12 mouse cellular contexts compared by ENCODE assay signal in the genomic region with DNA sequence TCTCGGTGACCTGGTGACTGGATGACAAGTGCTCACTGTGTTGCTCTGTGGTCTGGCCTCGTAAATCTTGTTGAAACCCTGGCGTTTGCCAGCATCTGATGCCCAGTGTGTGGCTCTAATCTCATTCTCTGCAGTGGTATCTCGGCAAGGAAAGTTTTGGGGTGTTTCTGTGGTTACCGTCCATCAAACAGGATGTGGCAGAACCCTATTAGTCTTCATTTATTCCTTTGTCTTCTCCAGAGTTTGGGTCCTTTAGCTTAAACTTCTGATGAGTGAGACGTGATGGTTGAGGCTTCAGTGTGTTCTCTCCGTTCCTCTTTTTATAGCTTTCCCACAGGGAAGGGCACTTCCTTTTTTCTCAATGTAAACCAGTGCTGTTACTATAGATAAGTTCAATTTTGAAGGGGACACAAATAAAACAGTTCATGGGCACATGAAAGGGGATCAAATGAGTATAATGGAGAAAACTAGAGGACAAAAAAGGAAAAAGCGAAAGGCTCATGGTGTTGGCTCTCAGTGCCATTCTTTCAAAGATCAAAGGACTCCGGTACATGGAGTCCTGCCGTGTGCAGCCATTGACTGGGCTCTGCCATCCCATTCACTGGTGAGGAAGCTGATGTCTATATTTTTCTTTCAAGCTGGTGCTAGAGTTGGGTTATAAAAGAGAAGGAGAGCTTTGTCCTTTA.
DNase-seq lines count a peak whose midpoint lies in the region; ATAC-seq lines count a peak whose summit lies in the region.
"Had no signal": no experiment of that assay in that cellular context is flagged by ENCODE, and none has a peak within 500 bp of the region (broad histone marks: within the 10 kb centered on the region; RNA-seq: fewer than 3 reads in every experiment).

No protein-coding gene starts in this region.

- no peaks in the 10 kb centered on the region for H3K9me3 ChIP-seq in kidney, embryonic 16.5 days (ENCODE audit: low read length)
- H3K9me3 ChIP-seq in midbrain, embryonic 11.5 days (ENCODE audit: control insufficient read depth, low read length), result no peaks in the 10 kb centered on the region
- H3K9me3 ChIP-seq: stomach, embryonic 15.5 days had no signal

- H3K36me3 ChIP-seq in kidney, embryonic 16.5 days (ENCODE audit: insufficient read depth, low read length), result peaks cover 11% of the 10 kb centered on the region
- H3K36me3 ChIP-seq in midbrain, embryonic 11.5 days (ENCODE audit: control insufficient read depth, insufficient read depth, low read length), result peaks cover 5% of the 10 kb centered on the region; the same call in 1 of the 2 replicates

- 47% methylated on average over 10 of the region's 10 CpGs for WGBS in kidney, embryonic 16.5 days
- 8% methylated on average over 10 of the region's 10 CpGs for WGBS in midbrain, embryonic 11.5 days

- no peak overlapping the region for H3K4me3 ChIP-seq in kidney, embryonic 16.5 days (ENCODE audit: low read length)
- H3K4me3 ChIP-seq in midbrain, embryonic 11.5 days (ENCODE audit: low read depth, low read length), result no peak overlapping the region
- H3K4me3 ChIP-seq: stomach, embryonic 15.5 days had no signal

- ATAC-seq in kidney, embryonic 16.5 days (ENCODE audit: low FRiP score, low TSS enrichment), result no peak
- peak; percentile 85 for ATAC-seq in midbrain, embryonic 11.5 days (ENCODE audit: low FRiP score)

- H3K9ac ChIP-seq in kidney, embryonic 16.5 days (replicated peaks; ENCODE audit: low read length), result no peak overlapping the region
- no peak overlapping the region for H3K9ac ChIP-seq in midbrain, embryonic 11.5 days (ENCODE audit: low read length)
- H3K9ac ChIP-seq: liver, embryonic 14.5 days; stomach, embryonic 15.5 days had no signal

- no peaks in the 10 kb centered on the region for H3K27me3 ChIP-seq in kidney, embryonic 16.5 days (ENCODE audit: insufficient read depth, low read length)
- peaks cover 2% of the 10 kb centered on the region; the same call in 1 of the 2 replicates for H3K27me3 ChIP-seq in midbrain, embryonic 11.5 days (ENCODE audit: control insufficient read depth, insufficient read depth, low read length)
- H3K27me3 ChIP-seq: stomach, embryonic 15.5 days had no signal

- peaks cover 12% of the 10 kb centered on the region; the same call in 1 of the 2 replicates for H3K4me1 ChIP-seq in kidney, embryonic 16.5 days (ENCODE audit: insufficient read depth, low read length)
- peaks cover 14% of the 10 kb centered on the region for H3K4me1 ChIP-seq in midbrain, embryonic 11.5 days (ENCODE audit: control insufficient read depth, insufficient read depth, low read length)
- H3K4me1 ChIP-seq: stomach, embryonic 15.5 days had no signal

- peak; percentile 73 for DNase-seq in adrenal gland, adult 2 months
- DNase-seq in adrenal gland, postnatal 25 days, result no peak
- DNase-seq in kidney, adult 9 months, result no peak
- peak; percentile 51 for DNase-seq in embryo, embryonic 10.5 days (ENCODE audit: low spot score)
- no peak for DNase-seq in midbrain, embryonic 11.5 days (ENCODE audit: low spot score, missing footprints)
- DNase-seq in thymus, postnatal 36 days, result no peak
- DNase-seq in left cerebral cortex, adult 11 months (ENCODE audit: low spot score), result no peak
- DNase-seq: gastrocnemius, postnatal 36 days; kidney, postnatal 4 days had no signal

- no peak overlapping the region for H3K4me2 ChIP-seq in kidney, embryonic 16.5 days (replicated peaks; ENCODE audit: low read depth, low read length)
- no peak overlapping the region for H3K4me2 ChIP-seq in midbrain, embryonic 11.5 days
- H3K4me2 ChIP-seq: stomach, embryonic 15.5 days had no signal

- peak overlapping the region; percentile 17; the same call in 1 of the 2 replicates for H3K27ac ChIP-seq in kidney, embryonic 16.5 days (ENCODE audit: low read length)
- no peak overlapping the region; the same call in 1 of the 2 replicates for H3K27ac ChIP-seq in midbrain, embryonic 11.5 days (ENCODE audit: low read depth, low read length)
- H3K27ac ChIP-seq: liver, embryonic 14.5 days; stomach, embryonic 15.5 days had no signal

Comparison
In these comparisons a context has a peak if more than half of its experiments do, and no peak if none do; other contexts are left out.
1. DNase-seq: peak in adrenal gland, adult 2 months (single experiment) and embryo, embryonic 10.5 days (single experiment); none in adrenal gland, postnatal 25 days (single experiment), kidney, adult 9 months (single experiment), midbrain, embryonic 11.5 days (single experiment), thymus, postnatal 36 days (0 of 2) and left cerebral cortex, adult 11 months (single experiment).